Mouse (Mus musculus) liver, adult 2 months (tissue): ENCODE measurements around the gene Gm5678. TPM values are rescaled to one million over a fixed set of nuclear protein-coding genes. Genes with fewer than 3 reads are reported as not detected.
"Not testable (repeated sequence)": the region's sequence is repeated elsewhere in the genome, so short reads cannot be mapped to it uniquely, and the experiment has no call there.

Experiments used
- DNase-seq: peaks from one replicate; pipeline ENCODE4 v3.0.0-alpha.2; 2011; ENCODE audit warnings: low read depth, low spot score; ENCODE audit errors: extremely low read depth
- H3K27ac ChIP-seq: fragments of 200-500 bp; replicated peaks from 2 replicates; pipeline ENCODE4 v1.5.1; 2012; ENCODE audit warnings: low read depth, mild to moderate bottlenecking, control low read depth, inconsistent platforms, low read length; ENCODE audit not compliant: insufficient read depth
- H3K27me3 ChIP-seq: fragments of 200-500 bp; 2 replicates; pipeline ENCODE4 v1.6.1; 2012; ENCODE audit warnings: mild to moderate bottlenecking, moderate library complexity, low read length, inconsistent platforms; ENCODE audit not compliant: control insufficient read depth, insufficient read depth
- H3K36me3 ChIP-seq: fragments of 200-500 bp; 2 replicates; pipeline ENCODE4 v1.6.1; 2012; ENCODE audit warnings: low read length, inconsistent platforms; ENCODE audit not compliant: control insufficient read depth, insufficient read depth
- H3K4me1 ChIP-seq: fragments of 200-500 bp; 2 replicates; pipeline ENCODE4 v1.6.1; 2011; ENCODE audit warnings: low read length; ENCODE audit not compliant: control insufficient read depth, insufficient read depth
- H3K4me3 ChIP-seq: fragments of 200-500 bp; 2 replicates; pipeline ENCODE4 v1.5.1; 2011; ENCODE audit warnings: low read depth, mild to moderate bottlenecking, control low read depth, low read length, moderate library complexity; ENCODE audit not compliant: insufficient read depth
- H3K79me2 ChIP-seq: fragments of 200-500 bp; 2 replicates; pipeline ENCODE4 v1.6.1; 2012; ENCODE audit warnings: inconsistent platforms, mild to moderate bottlenecking, low read length, moderate library complexity; ENCODE audit not compliant: control insufficient read depth, insufficient read depth
- H3K9ac ChIP-seq: fragments of 200-500 bp; 2 replicates; pipeline ENCODE4 v1.6.1; 2012; ENCODE audit warnings: low read depth, mild to moderate bottlenecking, control low read depth, inconsistent platforms, low read length
- CTCF ChIP-seq: fragments of 200-500 bp; IDR thresholded peaks from 2 replicates; pipeline ENCODE4 v1.5.1; 2011; ENCODE audit warnings: low read depth, low read length, control low read depth
- POLR2A ChIP-seq: fragments of 200-500 bp; IDR thresholded peaks from 2 replicates; pipeline ENCODE4 v1.6.1; 2011; ENCODE audit warnings: low read length, control low read depth; ENCODE audit not compliant: insufficient read depth; ENCODE audit errors: extremely low read depth
- WGBS: fragments of 180-500 bp; shearing (Covaris S2); methylation state at CpG from one replicate; pipeline ENCODE4 v1.1.7; 2018; 5-methylcytosine and 5-hydroxymethylcytosine counted together
- polyA plus RNA-seq: library from polyadenylated mRNA; depleted of rRNA; stranded (reverse); fragments of >200 nt; gene quantifications from 2 replicates; pipeline ENCODE4 v1.2.3, GENCODE M21; 2012
- total RNA-seq: library from RNA; depleted of rRNA; stranded (reverse); fragments of >200 nt; gene quantifications from 2 replicates; pipeline ENCODE4 v1.2.3, GENCODE M21; 2014

The Gm5678 gene
- total and polyA plus RNA-seq, 2 experiments: not detected

DNA sequence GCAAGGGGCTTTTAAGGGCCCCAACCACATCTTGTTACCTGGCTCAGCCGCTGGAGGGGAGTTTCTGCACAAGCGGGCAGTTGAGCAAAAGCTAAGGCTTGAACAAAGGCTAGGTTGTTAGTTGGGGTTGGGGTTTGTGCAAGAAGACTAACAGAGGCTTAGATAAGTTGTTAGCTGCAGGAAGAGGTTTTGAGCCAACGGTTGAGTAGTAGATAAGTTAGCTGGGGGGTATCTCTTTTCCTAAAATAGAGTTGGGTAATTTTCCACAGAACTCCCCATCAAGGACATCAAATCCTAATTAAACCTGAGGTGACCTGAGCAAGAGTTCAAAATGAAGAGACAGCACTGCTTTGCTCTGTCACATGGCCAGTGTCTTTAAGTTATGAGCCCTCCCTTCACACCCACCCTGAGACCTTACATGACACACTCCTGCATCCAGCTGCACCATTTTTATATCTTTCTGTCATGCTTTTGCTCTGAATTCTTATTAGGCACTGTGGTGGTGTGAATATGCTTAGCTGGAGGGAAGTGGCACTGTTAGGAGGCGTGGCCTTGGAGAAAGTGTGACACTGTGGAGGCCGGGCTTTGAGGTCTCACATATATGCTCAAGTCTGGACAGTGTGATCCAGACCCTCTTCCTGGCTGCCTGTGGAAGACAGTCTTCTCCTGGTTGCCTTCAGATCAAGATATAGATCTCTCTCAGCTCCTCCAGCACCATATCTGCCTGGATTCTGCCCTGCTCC, 20.7 kb downstream of the Gm5678 start:
- Histone ChIP-seq H3K4me1 (no peaks in the 10 kb centered on the region), H3K36me3 (no peaks in the 10 kb centered on the region), H3K79me2 (no peaks in the 10 kb centered on the region), H3K9ac (no peak overlapping the region), H3K27me3 (no peaks in the 10 kb centered on the region), H3K4me3 (no peak overlapping the region), H3K27ac (no peak overlapping the region)
- 77% methylated on average over 5 of the region's 5 CpGs for WGBS
- TF ChIP-seq CTCF: no peak
- TF ChIP-seq POLR2A: no peak
- DNase-seq: no peak

DNA sequence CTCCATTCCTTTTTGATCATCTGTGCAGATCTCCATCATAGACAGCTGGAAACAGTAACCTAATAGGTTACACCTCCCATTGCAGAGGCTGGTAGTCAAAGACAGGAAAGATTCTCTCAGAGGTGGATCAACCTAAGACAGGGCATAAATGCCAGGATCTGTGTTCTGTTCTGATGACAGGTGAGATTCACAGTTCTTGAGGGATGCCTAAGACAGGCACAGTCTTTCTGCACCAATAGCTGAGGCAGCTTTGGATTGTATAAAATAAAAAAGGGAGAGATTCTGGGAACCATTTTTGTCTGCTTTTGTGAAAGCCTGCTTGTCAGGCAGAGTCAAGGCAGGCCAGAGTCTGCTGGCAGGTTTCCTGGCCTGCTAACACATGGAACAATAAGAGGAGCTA, 40.1 kb downstream of the Gm5678 start:
- no peak overlapping the region for H3K4me3 ChIP-seq
- no peaks in the 10 kb centered on the region for H3K79me2 ChIP-seq
- no peak for TF ChIP-seq CTCF
- no peak for TF ChIP-seq POLR2A
- H3K9ac ChIP-seq: no peak overlapping the region
- H3K4me1 ChIP-seq: no peaks in the 10 kb centered on the region
- no peak overlapping the region for H3K27ac ChIP-seq
- no peaks in the 10 kb centered on the region for H3K27me3 ChIP-seq
- H3K36me3 ChIP-seq: no peaks in the 10 kb centered on the region
- DNase-seq: no peak

DNA sequence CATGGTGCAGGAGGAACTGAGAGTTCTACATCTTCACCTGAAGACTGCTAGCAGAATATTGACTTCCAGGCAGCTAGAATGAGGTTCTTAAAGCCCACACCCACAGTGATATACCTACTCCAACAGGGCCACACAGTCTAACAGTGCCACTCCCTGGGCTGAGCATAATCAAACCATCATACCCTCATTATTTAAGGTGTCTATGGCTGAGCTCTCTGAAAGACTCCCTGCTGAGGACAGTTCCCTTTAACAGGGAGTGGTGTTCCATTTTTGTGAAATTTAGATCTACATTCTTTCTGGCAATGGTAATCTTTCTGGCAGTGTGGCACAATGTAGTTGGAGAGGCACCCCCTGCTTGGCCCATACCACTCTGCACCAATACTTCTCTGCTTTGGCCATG, 41.6 kb downstream of the Gm5678 start:
- Histone ChIP-seq H3K79me2 (no peaks in the 10 kb centered on the region), H3K27me3 (no peaks in the 10 kb centered on the region), H3K36me3 (no peaks in the 10 kb centered on the region), H3K27ac (no peak overlapping the region), H3K4me1 (no peaks in the 10 kb centered on the region), H3K9ac (no peak overlapping the region), H3K4me3 (no peak overlapping the region)
- DNase-seq: no peak
- TF ChIP-seq CTCF (no peak), POLR2A (no peak)

DNA sequence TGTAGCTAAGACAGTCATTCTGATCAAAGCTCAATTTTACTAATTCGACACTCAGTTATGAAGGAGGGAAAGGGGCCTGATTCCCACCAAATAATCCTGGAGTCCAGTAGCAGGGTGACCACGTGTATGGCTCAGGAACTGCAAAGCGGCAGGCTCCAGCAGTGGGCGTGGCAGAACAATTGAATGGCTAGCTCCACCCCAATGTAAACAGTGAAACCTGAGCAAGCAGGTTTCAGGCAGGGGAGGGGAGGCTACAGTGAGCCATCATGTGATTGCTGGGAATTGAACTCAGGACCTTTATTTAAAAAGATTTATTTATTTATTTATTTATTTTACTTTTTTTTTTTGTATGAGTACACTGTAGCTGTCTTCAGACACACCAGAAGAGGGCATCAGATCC, 42.6 kb downstream of the Gm5678 start:
- WGBS: 67% methylated on average over 4 of the region's 4 CpGs
- DNase-seq: not testable (repeated sequence)

DNA sequence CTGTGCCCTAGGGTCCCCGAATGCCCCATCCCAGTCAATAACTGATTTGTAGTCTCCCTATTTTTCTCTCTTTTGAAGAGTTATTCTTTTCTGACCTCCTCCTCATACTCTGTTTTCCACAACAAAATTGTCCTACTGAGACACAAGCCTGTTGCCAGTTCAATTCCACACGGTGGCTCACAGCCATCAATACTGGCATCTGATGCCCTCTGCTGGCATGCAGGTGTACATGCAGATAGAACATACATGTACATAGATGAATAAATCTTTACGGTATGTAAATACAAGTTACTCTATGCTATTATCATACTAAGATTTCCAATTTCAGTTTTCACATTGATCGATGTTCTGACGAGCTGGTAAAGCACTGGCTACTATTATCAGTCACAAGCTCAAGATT, 43.2 kb downstream of the Gm5678 start:
- peak; percentile 22 for DNase-seq
- Histone ChIP-seq H3K9ac (no peak overlapping the region), H3K4me1 (no peaks in the 10 kb centered on the region), H3K4me3 (no peak overlapping the region), H3K27me3 (no peaks in the 10 kb centered on the region), H3K36me3 (no peaks in the 10 kb centered on the region), H3K27ac (no peak overlapping the region), H3K79me2 (no peaks in the 10 kb centered on the region)
- WGBS: 87% methylated on average over 5 of the region's 5 CpGs
- TF ChIP-seq POLR2A (no peak), CTCF (peak; percentile 42; the same call in 1 of the 2 replicates)

More for the DNA sequence above, 42.6 kb downstream of the Gm5678 start:
- H3K4me1 ChIP-seq, H3K79me2 ChIP-seq, H3K36me3 ChIP-seq, H3K4me3 ChIP-seq, H3K27me3 ChIP-seq, H3K27ac ChIP-seq, H3K9ac ChIP-seq: not testable (repeated sequence)

DNA sequence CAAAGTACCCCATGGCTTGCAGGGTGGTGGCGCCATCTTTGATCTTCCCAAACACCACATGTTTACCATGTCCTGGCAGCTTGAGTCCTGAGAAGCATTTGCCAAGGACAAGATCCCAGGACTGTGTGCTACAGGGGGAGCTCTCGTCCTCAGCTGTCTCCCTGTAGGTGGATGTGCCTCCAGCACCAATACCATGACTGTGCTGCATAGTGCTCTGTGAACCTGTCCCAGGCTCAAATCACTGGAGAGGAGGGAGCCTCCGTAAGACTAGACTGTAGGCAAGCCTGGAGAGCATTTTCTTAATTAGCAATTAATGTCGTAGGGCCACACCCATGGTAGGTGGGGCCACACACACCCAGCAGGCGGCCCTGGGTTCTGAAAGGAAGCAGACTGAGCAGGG, 48.5 kb downstream of the Gm5678 start:
- TF ChIP-seq POLR2A: no peak
- no peak for TF ChIP-seq CTCF
- H3K27ac ChIP-seq: no peak overlapping the region
- H3K4me3 ChIP-seq: no peak overlapping the region
- no peak for DNase-seq
- no peaks in the 10 kb centered on the region for H3K36me3 ChIP-seq
- no peaks in the 10 kb centered on the region for H3K79me2 ChIP-seq
- H3K4me1 ChIP-seq: no peaks in the 10 kb centered on the region
- H3K27me3 ChIP-seq: no peaks in the 10 kb centered on the region; the same call in 1 of the 2 replicates
- WGBS: 81% methylated on average over 5 of the region's 5 CpGs
- H3K9ac ChIP-seq: no peak overlapping the region
